Mouse (Mus musculus) Patski (cell line): ENCODE data around the gene B3gnt9. TPM values are rescaled to one million over a fixed set of nuclear protein-coding genes. Genes with fewer than 3 reads are reported as not detected.

Source experiments
- ATAC-seq: fragments of 100-300 bp; one replicate; pipeline ENCODE4 v1.8.0; 2021
- CTCF ChIA-PET: fragments of 350-600 bp; sonication (Branson Sonifier 250); formaldehyde crosslinking; loops from one replicate; lab custom pipeline; 2022; ENCODE audit warnings: inconsistent platforms; lab: Charles Lee
- POLR2A ChIA-PET: fragments of 350-600 bp; sonication (Branson Sonifier 250); formaldehyde crosslinking; loops from one replicate; lab custom pipeline; 2022; ENCODE audit warnings: antibody characterized with exemption, inconsistent platforms; lab: Charles Lee
- DNase-seq: peaks from one replicate; pipeline ENCODE4 v3.0.0-alpha.2; 2011; ENCODE audit warnings: low read depth, low spot score
- H3K27me3 ChIP-seq: fragments of 371-371 bp; one replicate; pipeline ENCODE4 v1.5.1; 2021
- CTCF ChIP-seq: fragments of 100-300 bp; IDR thresholded peaks from one replicate; pipeline ENCODE4 v1.5.1; 2021
- in situ Hi-C: fragments of 300-500 bp; cut with MboI; formaldehyde crosslinking; loops from 3 replicates; pipeline ENCODE4 v1.11.1; 2018; ENCODE audit warnings: low pct_unique_long_range_greater_than_20kb, mixed read lengths
- polyA plus RNA-seq: library from polyadenylated mRNA; unstranded; gene quantifications from one replicate; pipeline ENCODE4 v1.2.3, GENCODE M21; 2021

The B3gnt9 gene
- polyA plus RNA-seq, 1 experiment from 2014 or later, result 2.1 TPM

GRCm38 (mm10) chr8:105260371-105261099 is 5.6 kb upstream of the B3gnt9 start:
- POLR2A ChIA-PET, result no interaction called here
- in situ Hi-C loops, result no loop called here
- DNase-seq, result no peak
- CTCF ChIA-PET, result interaction anchor here (1.3 kb wide), 1 partner anchor 30 kb away, joined by 3 read pairs; no protein-coding TSS in a partner anchor
- ATAC-seq, result no peak
- H3K27me3 ChIP-seq, result no peaks in the 10 kb centered on the region
- no peak for TF ChIP-seq CTCF

DNA sequence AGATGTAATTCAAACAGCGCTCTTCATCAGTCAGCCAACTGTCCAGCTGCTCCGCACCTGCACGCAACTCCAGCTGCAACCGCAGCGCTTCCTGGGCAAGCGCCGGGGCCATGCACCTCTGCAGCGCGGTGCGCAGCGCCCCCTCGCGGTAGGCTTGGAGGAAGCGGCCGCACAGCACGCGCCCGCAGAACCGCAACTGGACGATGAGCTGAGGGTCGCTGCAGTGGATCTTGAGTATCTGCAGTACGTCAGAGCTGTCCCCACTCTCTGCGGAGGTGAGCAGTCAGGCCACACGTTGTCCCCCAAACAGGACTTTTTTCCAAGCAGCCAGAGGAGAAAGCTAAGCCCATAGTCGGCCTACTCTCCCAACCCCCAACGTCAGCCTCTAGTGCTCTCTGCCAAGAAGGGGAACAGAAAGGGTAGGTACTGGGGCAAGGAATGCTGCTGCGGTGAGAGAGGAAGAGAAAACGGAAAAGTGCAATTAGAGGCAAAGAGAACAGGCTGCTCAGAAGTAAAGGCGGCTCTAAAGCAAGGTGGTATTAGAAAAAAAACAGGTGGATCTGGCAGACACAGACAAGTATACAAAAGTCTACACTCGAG is 4.9 kb upstream of the B3gnt9 start:
- CTCF ChIA-PET, result interaction anchor here (1.3 to 1.6 kb wide), 2 partner anchors 12 to 31 kb away, joined by 3 read pairs; no protein-coding TSS in a partner anchor
- no peak for ATAC-seq
- TF ChIP-seq CTCF, result no peak
- in situ Hi-C loops, result no loop called here
- no peaks in the 10 kb centered on the region for H3K27me3 ChIP-seq
- POLR2A ChIA-PET, result no interaction called here
- DNase-seq, result no peak

GRCm38 (mm10) chr8:105258911-105259720 is 4.2 kb upstream of the B3gnt9 start:
- ChIA-PET POLR2A (no interaction called here), CTCF (interaction anchor here (1.6 kb wide), 1 partner anchor 12 kb away, joined by 3 read pairs; no protein-coding TSS in a partner anchor)
- DNase-seq (no peak), ATAC-seq (no peak)
- no peak for TF ChIP-seq CTCF
- in situ Hi-C loops, result no loop called here
- H3K27me3 ChIP-seq, result no peaks in the 10 kb centered on the region

DNA sequence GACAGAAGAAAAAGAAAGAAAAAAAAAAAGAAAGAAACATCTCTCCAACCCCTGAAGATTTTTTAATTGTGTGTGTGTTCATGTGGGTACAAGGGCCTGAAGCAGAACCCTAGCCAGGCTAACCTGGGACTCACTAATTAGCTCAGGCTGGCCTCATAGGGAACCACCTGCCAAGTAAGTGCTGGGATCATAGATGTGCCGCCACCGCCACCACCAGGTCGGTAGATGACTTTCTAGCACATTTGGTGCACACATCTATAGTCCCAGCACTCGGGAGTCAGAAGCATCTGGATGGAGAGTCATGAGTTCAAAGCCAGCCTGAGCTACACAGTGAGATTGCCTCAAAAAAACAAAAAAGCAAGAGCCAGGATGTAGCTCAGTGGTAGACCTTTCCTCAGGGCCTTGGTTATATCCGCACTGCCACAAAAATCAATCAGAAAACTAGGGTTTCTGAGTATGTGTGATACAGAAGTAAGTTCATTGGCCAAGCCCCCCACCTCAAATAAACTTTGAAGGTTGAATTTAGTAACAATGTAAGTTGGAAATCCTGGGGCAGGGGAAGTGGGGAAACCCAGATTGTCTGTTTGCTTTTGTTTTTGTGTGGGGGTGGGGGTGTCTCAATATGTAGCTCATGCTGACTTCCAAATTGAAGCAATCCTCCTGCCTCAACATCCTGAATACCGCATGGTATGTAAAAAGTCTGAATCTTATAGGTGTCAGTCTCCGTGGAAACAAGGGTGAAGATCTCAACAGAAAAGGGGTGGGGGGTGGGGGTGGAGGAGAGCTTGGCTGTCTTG is 2.6 kb upstream of the B3gnt9 start:
- POLR2A ChIA-PET, result no interaction called here
- CTCF ChIA-PET, result no interaction called here
- ATAC-seq, result no peak
- DNase-seq, result no peak
- no peaks in the 10 kb centered on the region for H3K27me3 ChIP-seq
- in situ Hi-C loops, result no loop called here
- TF ChIP-seq CTCF, result no peak

GRCm38 (mm10) chr8:105254152-105254965 is 594 bp downstream of the B3gnt9 start:
- TF ChIP-seq CTCF, result no peak
- CTCF ChIA-PET, result interaction anchor here (0.8 to 1.4 kb wide), 4 partner anchors 11 to 116 kb away, joined by 3 to 5 read pairs (median 4); no protein-coding TSS in a partner anchor
- in situ Hi-C loops, result no loop called here

GRCm38 (mm10) chr8:105253766-105254151 is 1.2 kb downstream of the B3gnt9 start:
- ATAC-seq (no peak), DNase-seq (no peak)
- in situ Hi-C loops, result no loop called here
- no peak for TF ChIP-seq CTCF
- ChIA-PET POLR2A (no interaction called here), CTCF (interaction anchor here (0.8 to 1.9 kb wide), 4 partner anchors 12 to 117 kb away, joined by 3 to 5 read pairs (median 4); no protein-coding TSS in a partner anchor)
- H3K27me3 ChIP-seq, result no peaks in the 10 kb centered on the region

More at GRCm38 (mm10) chr8:105254152-105254965, 594 bp downstream of the B3gnt9 start:
- DNase-seq (no peak), ATAC-seq (peak; percentile 67)
- H3K27me3 ChIP-seq, result no peaks in the 10 kb centered on the region
- POLR2A ChIA-PET, result interaction anchor here (0.8 kb wide), 1 partner anchor 10 kb away, joined by 3 read pairs; the partner anchor contains the start of genes Fbxl8 and Tradd

DNA sequence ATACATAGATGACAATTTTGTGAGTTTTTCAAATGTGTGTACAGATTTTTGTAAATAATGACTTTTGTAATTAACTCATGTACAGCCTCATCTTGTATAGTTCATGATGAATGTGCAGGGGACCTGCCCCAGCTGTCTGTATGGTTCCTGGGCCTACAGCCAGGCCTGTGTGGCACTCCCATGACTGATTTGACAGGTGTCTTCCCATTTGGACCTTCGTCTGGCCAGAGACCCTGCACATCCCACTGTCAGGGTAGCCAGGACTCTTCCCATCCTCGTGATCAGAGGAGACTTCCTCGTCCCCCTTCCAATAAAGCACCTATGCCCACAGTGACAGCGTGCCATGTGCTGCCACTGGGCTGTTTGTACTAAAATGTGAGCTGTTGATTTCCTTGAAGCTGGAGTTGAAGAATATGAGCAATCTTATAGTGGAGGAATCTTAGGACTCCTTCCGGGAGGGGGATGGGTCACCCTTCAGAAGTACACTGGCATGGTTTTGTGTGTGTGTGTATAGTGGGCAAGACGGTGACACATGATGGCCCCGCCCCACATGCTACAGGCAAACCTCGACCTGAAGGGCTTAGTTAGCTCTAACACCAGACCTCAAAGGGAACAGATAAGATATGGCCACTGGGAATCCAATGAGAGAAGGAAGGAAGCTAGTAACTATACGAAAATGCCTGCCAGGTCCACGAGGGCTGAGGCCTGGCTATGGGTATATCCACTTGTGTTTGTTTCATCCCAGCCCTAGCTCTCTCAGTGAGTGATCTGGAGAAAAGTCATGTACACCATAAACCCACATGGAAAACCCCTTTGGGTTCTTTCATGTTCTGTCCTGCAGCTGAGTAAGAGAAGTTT is 2.0 kb downstream of the B3gnt9 start:
- ChIA-PET POLR2A (no interaction called here), CTCF (interaction anchor here (0.8 to 1.9 kb wide), 4 partner anchors 12 to 118 kb away, joined by 3 to 5 read pairs (median 4); no protein-coding TSS in a partner anchor)
- in situ Hi-C loops, result no loop called here
- TF ChIP-seq CTCF, result no peak
- H3K27me3 ChIP-seq, result no peaks in the 10 kb centered on the region
- ATAC-seq (no peak), DNase-seq (no peak)

- TF ChIP-seq CTCF, result no peak
- DNase-seq, result no peak
- POLR2A ChIA-PET, result no interaction called here
- CTCF ChIA-PET, result interaction anchor here (1.9 kb wide), 1 partner anchor 20 kb away, joined by 5 read pairs; no protein-coding TSS in a partner anchor
- in situ Hi-C loops, result no loop called here
- ATAC-seq, result no peak
- no peaks in the 10 kb centered on the region for H3K27me3 ChIP-seq
Measured at GRCm38 (mm10) chr8:105251954-105252353, 3.0 kb downstream of the B3gnt9 start.
